Mouse (Mus musculus) ES-E14 (cell line): ENCODE measurements around the gene Rora.

ENCODE experiments used
- CHD2 ChIP-seq: IDR thresholded peaks from 2 replicates; pipeline ENCODE4 v1.6.1; 2014; ENCODE audit warnings: mild to moderate bottlenecking, low read depth, low read length, inconsistent platforms
- HCFC1 ChIP-seq: IDR thresholded peaks from 2 replicates; pipeline ENCODE4 v1.6.1; 2012; ENCODE audit warnings: low read length, inconsistent platforms, borderline replicate concordance; ENCODE audit not compliant: insufficient read depth
- MAFK ChIP-seq: IDR thresholded peaks from 2 replicates; pipeline ENCODE4 v1.6.1; 2014; ENCODE audit warnings: mild to moderate bottlenecking, low read depth, low read length, inconsistent platforms; ENCODE audit not compliant: insufficient read depth
- ZC3H11A ChIP-seq: IDR thresholded peaks from 2 replicates; pipeline ENCODE4 v1.6.1; 2012; ENCODE audit warnings: low read depth, mild to moderate bottlenecking, inconsistent platforms, low read length, borderline replicate concordance
- ZNF384 ChIP-seq: IDR thresholded peaks from 2 replicates; pipeline ENCODE4 v1.6.1; 2012; ENCODE audit warnings: low read depth, low read length, inconsistent platforms

GRCm38 (mm10) chr9:68791982-68792540 lies 138.5 kb downstream of the Rora start:
- no peak for TF ChIP-seq MAFK
- no peak for TF ChIP-seq ZNF384
- TF ChIP-seq HCFC1 = peak; percentile 65; the same call in 1 of the 2 replicates
- no peak for TF ChIP-seq ZC3H11A
- TF ChIP-seq CHD2 = no peak
